In the genomic region with DNA sequence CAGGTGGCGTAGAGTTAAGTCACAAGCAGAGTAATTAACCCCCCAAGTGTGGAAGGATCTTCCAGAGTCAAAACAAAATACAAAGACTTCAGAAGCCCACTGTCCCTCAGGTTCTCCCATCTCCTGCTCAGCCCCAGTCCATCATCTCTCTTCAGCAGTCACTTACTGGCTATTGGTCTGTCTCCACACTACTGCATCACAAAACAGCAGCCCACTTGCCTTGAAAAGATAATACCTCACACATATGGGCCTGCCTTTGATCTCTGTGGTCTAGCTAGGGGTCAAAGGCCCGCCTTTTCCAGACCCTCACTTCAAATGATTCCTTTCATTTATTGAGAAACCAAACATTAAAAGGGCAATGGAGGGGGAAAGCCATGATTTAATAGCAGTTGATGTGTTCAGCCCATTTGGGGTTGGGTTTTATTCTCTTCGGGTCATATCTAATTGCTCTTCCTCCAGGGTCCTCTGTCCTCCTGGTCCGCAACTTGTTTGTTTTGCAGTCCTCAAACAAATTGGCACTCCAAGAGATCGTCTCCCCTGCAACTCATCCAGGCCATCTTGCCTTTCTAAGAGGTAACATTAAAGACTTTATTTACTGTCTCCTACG, we compare ENCODE assay signal across 17 mouse cellular contexts.
"Had no signal": no experiment of that assay in that cellular context is flagged by ENCODE, and none has a peak within 500 bp of the region (broad histone marks: within the 10 kb centered on the region; RNA-seq: fewer than 3 reads in every experiment).

No protein-coding gene starts in this region.

- H3K9ac ChIP-seq: liver, embryonic 15.5 days; neural tube, embryonic 12.5 days had no signal

- H3K4me2 ChIP-seq: liver, embryonic 11.5 days; liver, embryonic 15.5 days; neural tube, embryonic 12.5 days had no signal

- H3K4me3 ChIP-seq: layer of hippocampus, adult 2 months; limb, embryonic 10.5 days; liver, embryonic 15.5 days; midbrain, embryonic 10.5 days; neural tube, embryonic 12.5 days had no signal

- H3K36me3 ChIP-seq: limb, embryonic 10.5 days; liver, embryonic 15.5 days; midbrain, embryonic 10.5 days; neural tube, embryonic 12.5 days had no signal

- H3K4me1 ChIP-seq: liver, embryonic 15.5 days; neural tube, embryonic 12.5 days had no signal

- H3K27ac ChIP-seq: layer of hippocampus, adult 2 months; limb, embryonic 10.5 days; liver, embryonic 15.5 days; midbrain, embryonic 10.5 days; neural tube, embryonic 12.5 days had no signal

- H3K27me3 ChIP-seq: liver, embryonic 15.5 days; neural tube, embryonic 12.5 days had no signal

- H3K9me3 ChIP-seq: limb, embryonic 10.5 days; liver, embryonic 15.5 days; midbrain, embryonic 10.5 days; neural tube, embryonic 12.5 days had no signal

- ATAC-seq: inflammation-experienced regulatory T-cells, adult 6 months; intestine, postnatal 0 days; lung, postnatal 0 days; midbrain, embryonic 16.5 days had no signal

- DNase-seq: kidney, postnatal 36 days; lung, adult 2 months; lung, postnatal 36 days; right cerebral cortex, postnatal 4 days; spleen, adult 18-20 months; thymus, adult 18-20 months; thymus, postnatal 14 days had no signal
